Mouse (Mus musculus) MEL (cell line): ENCODE results near the gene Trap1. TPM values are rescaled to one million over a fixed set of nuclear protein-coding genes. Genes with fewer than 3 reads are reported as not detected.

Experiments
- DNase-seq: peaks from one replicate; pipeline ENCODE4 v3.0.0; 2011; ENCODE audit warnings: low read depth, low spot score
- H3K27ac ChIP-seq: 2 replicates; pipeline ENCODE4 v1.5.1; 2012; ENCODE audit warnings: low read depth, mild to moderate bottlenecking, control low read depth, low read length, moderate library complexity; ENCODE audit not compliant: control insufficient read depth
- H3K27me3 ChIP-seq, 2 experiments: fragments of 150-350 bp in 1 of 2; sonication (generic) in 1 of 2; 2 replicates each; pipeline ENCODE4 v1.6.1; 2012; ENCODE audit warnings: low read length in 2 of 2, mild to moderate bottlenecking in 2 of 2, improper control_type of control experiment in 1 of 2, moderate library complexity in 1 of 2; ENCODE audit not compliant: insufficient read depth in 2 of 2, control insufficient read depth in 1 of 2
- H3K36me3 ChIP-seq, 2 experiments: 2 replicates each; pipeline ENCODE4 v1.6.1; 2012 to 2014; ENCODE audit warnings: low read length in 2 of 2, improper control_type of control experiment in 1 of 2, inconsistent platforms in 1 of 2, mild to moderate bottlenecking in 1 of 2; ENCODE audit not compliant: insufficient read depth in 2 of 2, control insufficient read depth in 1 of 2
- H3K4me1 ChIP-seq, 2 experiments: fragments of 150-350 bp in 1 of 2; sonication (generic) in 1 of 2; 2 replicates each; pipeline ENCODE4 v1.6.1; 2012; ENCODE audit warnings: low read length in 2 of 2, improper control_type of control experiment in 1 of 2, mild to moderate bottlenecking in 1 of 2; ENCODE audit not compliant: insufficient read depth in 2 of 2, control insufficient read depth in 1 of 2
- H3K4me3 ChIP-seq, 2 experiments: fragments of 150-350 bp in 1 of 2; sonication (generic) in 1 of 2; 2 replicates each; pipeline ENCODE4 v1.5.1; 2012; ENCODE audit warnings: low read depth in 2 of 2, low read length in 2 of 2, mild to moderate bottlenecking in 2 of 2, moderate library complexity in 2 of 2, control low read depth in 1 of 2, improper control_type of control experiment in 1 of 2; ENCODE audit not compliant: control insufficient read depth in 1 of 2, insufficient read depth in 1 of 2
- H3K79me2 ChIP-seq: 2 replicates; pipeline ENCODE4 v1.6.1; 2012; ENCODE audit warnings: mild to moderate bottlenecking, low read length, moderate library complexity; ENCODE audit not compliant: control insufficient read depth, poor library complexity, insufficient read depth
- H3K9ac ChIP-seq: 2 replicates; pipeline ENCODE4 v1.6.1; 2012; ENCODE audit warnings: low read depth, mild to moderate bottlenecking, control low read depth, low read length, moderate library complexity; ENCODE audit not compliant: control insufficient read depth, poor library complexity, severe bottlenecking
- H3K9me3 ChIP-seq: fragments of 150-350 bp; sonication (generic); replicated peaks from 2 replicates; pipeline ENCODE4 v1.6.1; 2012; ENCODE audit warnings: mild to moderate bottlenecking, low read length, improper control_type of control experiment, moderate library complexity; ENCODE audit not compliant: insufficient read depth
- CHD1 ChIP-seq: IDR thresholded peaks from 2 replicates; pipeline ENCODE4 v1.6.1; 2012; ENCODE audit warnings: low read depth, mild to moderate bottlenecking, inconsistent platforms, low read length, improper control_type of control experiment
- EP300 ChIP-seq, 2 experiments: IDR thresholded peaks; 2 replicates each; pipeline ENCODE4 v1.6.1; 2011; ENCODE audit warnings: improper control_type of control experiment in 2 of 2, low read length in 2 of 2, low read depth in 1 of 2, mild to moderate bottlenecking in 1 of 2
- ETS1 ChIP-seq: IDR thresholded peaks from 2 replicates; pipeline ENCODE4 v1.6.1; 2012; ENCODE audit warnings: low read depth, mild to moderate bottlenecking, inconsistent platforms, low read length, improper control_type of control experiment, moderate library complexity
- GATA1 ChIP-seq: IDR thresholded peaks from 2 replicates; pipeline ENCODE4 v1.6.1; 2011; ENCODE audit warnings: low read depth, low read length, improper control_type of control experiment
- JUND ChIP-seq: IDR thresholded peaks from 2 replicates; pipeline ENCODE4 v1.6.1; 2011; ENCODE audit warnings: low read depth, mild to moderate bottlenecking, improper control_type of control experiment, low read length
- KAT2A ChIP-seq: conservative IDR thresholded peaks from 2 replicates; pipeline ENCODE4 v1.6.1; 2012; ENCODE audit warnings: low read depth, low read length, improper control_type of control experiment, inconsistent platforms
- MAFK ChIP-seq: IDR thresholded peaks from 2 replicates; pipeline ENCODE4 v1.6.1; 2011; ENCODE audit warnings: low read depth, mild to moderate bottlenecking, low read length, improper control_type of control experiment, borderline replicate concordance
- MAX ChIP-seq: IDR thresholded peaks from 2 replicates; pipeline ENCODE4 v1.6.1; 2011; ENCODE audit warnings: low read length, improper control_type of control experiment
- MEF2A ChIP-seq: IDR thresholded peaks from 2 replicates; pipeline ENCODE4 v1.6.1; 2014; ENCODE audit warnings: low read depth, mild to moderate bottlenecking, inconsistent platforms, low read length, improper control_type of control experiment; ENCODE audit not compliant: poor library complexity, insufficient replicate concordance, severe bottlenecking; ENCODE audit errors: extremely low read depth
- MXI1 ChIP-seq: IDR thresholded peaks from 2 replicates; pipeline ENCODE4 v1.6.1; 2011; ENCODE audit warnings: mild to moderate bottlenecking, low read depth, low read length, improper control_type of control experiment
- NELFE ChIP-seq: IDR thresholded peaks from 2 replicates; pipeline ENCODE4 v1.6.1; 2011; ENCODE audit warnings: low read depth, low read length, improper control_type of control experiment
- NRF1 ChIP-seq: IDR thresholded peaks from 2 replicates; pipeline ENCODE4 v1.6.1; 2014; ENCODE audit warnings: low read depth, mild to moderate bottlenecking, inconsistent platforms, low read length, improper control_type of control experiment, moderate library complexity; ENCODE audit not compliant: poor library complexity, insufficient read depth, severe bottlenecking
- RCOR1 ChIP-seq: IDR thresholded peaks from 2 replicates; pipeline ENCODE4 v1.6.1; 2012; ENCODE audit warnings: low read depth, mild to moderate bottlenecking, inconsistent platforms, low read length, improper control_type of control experiment
- SIN3A ChIP-seq: IDR thresholded peaks from 2 replicates; pipeline ENCODE4 v1.6.1; 2012; ENCODE audit warnings: low read length, improper control_type of control experiment, inconsistent platforms
- SMC3 ChIP-seq: IDR thresholded peaks from 2 replicates; pipeline ENCODE4 v1.6.1; 2011; ENCODE audit warnings: low read depth, low read length, improper control_type of control experiment
- TAL1 ChIP-seq: IDR thresholded peaks from 2 replicates; pipeline ENCODE4 v1.6.1; 2012; ENCODE audit warnings: mild to moderate bottlenecking, inconsistent platforms, low read length, moderate library complexity, mixed read lengths
- TCF12 ChIP-seq: IDR thresholded peaks from 2 replicates; pipeline ENCODE4 v1.6.1; 2014; ENCODE audit warnings: low read depth, mild to moderate bottlenecking, inconsistent platforms, low read length, improper control_type of control experiment, moderate library complexity
- UBTF ChIP-seq: IDR thresholded peaks from 2 replicates; pipeline ENCODE4 v1.6.1; 2012; ENCODE audit warnings: low read depth, mild to moderate bottlenecking, inconsistent platforms, low read length, improper control_type of control experiment, moderate library complexity, borderline replicate concordance; ENCODE audit not compliant: insufficient read depth
- ZMIZ1 ChIP-seq: IDR thresholded peaks from 2 replicates; pipeline ENCODE4 v1.6.1; 2012; ENCODE audit warnings: low read depth, mild to moderate bottlenecking, inconsistent platforms, low read length, improper control_type of control experiment, moderate library complexity
- ZNF384 ChIP-seq: IDR thresholded peaks from 2 replicates; pipeline ENCODE4 v1.6.1; 2012; ENCODE audit warnings: low read depth, mild to moderate bottlenecking, inconsistent platforms, low read length, improper control_type of control experiment
- polyA plus RNA-seq, 2 experiments: library from polyadenylated mRNA; stranded (reverse) in 1 of 2; unstranded in 1 of 2; fragments of >175 nt in 1 of 2; fragments of >200 nt in 1 of 2; gene quantifications; 2 replicates each; pipeline versions ENCODE4 v1.2.1 to v1.2.4; 2012; ENCODE audit warnings: low replicate concordance in 2 of 2, low read depth in 1 of 2; ENCODE audit not compliant: insufficient read length in 2 of 2, insufficient read depth in 1 of 2, missing spikeins in 1 of 2
- total RNA-seq: library from RNA; depleted of rRNA; stranded (reverse); fragments of 300-350 nt; gene quantifications from 2 replicates; pipeline ENCODE4 v1.2.3, GENCODE M21; 2012

Gene Trap1
- total and polyA plus RNA-seq, 3 experiments = 120 to 299 (median 214) TPM

DNA sequence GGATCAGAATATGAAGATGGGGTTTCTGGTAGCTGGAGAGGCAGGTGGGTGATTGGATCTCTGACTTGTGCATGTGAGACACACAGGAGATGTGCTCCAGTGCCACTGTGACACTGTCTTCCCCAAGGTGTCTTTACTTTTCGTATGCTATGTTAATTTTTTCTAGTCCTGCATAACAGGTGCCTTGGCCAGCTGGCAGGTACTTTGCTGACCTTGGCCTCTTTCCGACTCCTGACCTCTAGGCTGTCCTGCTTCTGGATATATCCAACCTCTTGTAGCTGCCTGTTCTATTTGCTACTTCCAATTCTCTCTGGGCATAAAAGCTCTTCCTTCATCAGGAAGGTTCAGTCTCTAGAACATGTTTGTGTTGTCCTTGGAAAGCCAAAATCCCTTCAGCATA, 42.1 kb downstream of the Trap1 start:
- H3K27me3 ChIP-seq = no peaks in the 10 kb centered on the region
- H3K4me3 ChIP-seq = no peak overlapping the region
- H3K27ac ChIP-seq = no peak overlapping the region
- no peak overlapping the region for H3K9ac ChIP-seq
- H3K79me2 ChIP-seq = no peaks in the 10 kb centered on the region
- peaks cover 12 to 32% of the 10 kb centered on the region in 2 experiments for H3K4me1 ChIP-seq
- no peak for TF ChIP-seq KAT2A
- no peak for TF ChIP-seq SIN3A
- no peak for TF ChIP-seq ETS1
- TF ChIP-seq ZNF384 = no peak
- TF ChIP-seq, all 39 proteins: peak for 0
- peaks cover 0 to 24% of the 10 kb centered on the region in 2 experiments; a peak in 2 of 4 replicates for H3K36me3 ChIP-seq
- H3K9me3 ChIP-seq = no peaks in the 10 kb centered on the region
- DNase-seq = no peak

DNA sequence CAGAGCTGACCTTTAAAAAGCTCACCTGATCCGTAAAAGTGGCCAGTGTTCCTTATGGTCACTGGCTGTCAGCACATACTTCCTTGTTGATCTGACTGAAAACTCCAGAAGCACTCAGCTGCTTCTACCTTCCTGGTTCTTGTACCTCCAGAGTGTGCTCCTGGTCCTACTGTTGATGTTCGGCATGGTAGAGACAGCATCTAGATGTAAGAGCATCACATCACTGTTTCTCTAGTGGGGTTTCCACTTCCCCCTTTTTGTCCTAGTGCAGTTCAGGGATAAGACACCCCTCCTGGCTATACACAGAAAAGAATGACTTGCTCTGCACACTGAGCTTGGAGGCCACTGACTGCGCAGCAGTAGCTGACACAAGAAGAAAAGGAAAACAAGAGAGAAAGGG, 43.2 kb downstream of the Trap1 start:
- Histone ChIP-seq H3K4me1 (peaks cover 12 to 32% of the 10 kb centered on the region in 2 experiments), H3K27me3 (no peaks in the 10 kb centered on the region), H3K79me2 (no peaks in the 10 kb centered on the region), H3K36me3 (peaks cover 0 to 24% of the 10 kb centered on the region in 2 experiments; a peak in 2 of 4 replicates), H3K4me3 (no peak overlapping the region), H3K9me3 (no peaks in the 10 kb centered on the region), H3K27ac (peak overlapping the region; percentile 21; the same call in 1 of the 2 replicates), H3K9ac (no peak overlapping the region)
- no peak for TF ChIP-seq UBTF
- no peak for TF ChIP-seq ETS1
- TF ChIP-seq NELFE = no peak
- TF ChIP-seq MAFK = no peak
- TF ChIP-seq CHD1 = no peak
- TF ChIP-seq NRF1 = no peak
- DNase-seq = peak; percentile 66

DNA sequence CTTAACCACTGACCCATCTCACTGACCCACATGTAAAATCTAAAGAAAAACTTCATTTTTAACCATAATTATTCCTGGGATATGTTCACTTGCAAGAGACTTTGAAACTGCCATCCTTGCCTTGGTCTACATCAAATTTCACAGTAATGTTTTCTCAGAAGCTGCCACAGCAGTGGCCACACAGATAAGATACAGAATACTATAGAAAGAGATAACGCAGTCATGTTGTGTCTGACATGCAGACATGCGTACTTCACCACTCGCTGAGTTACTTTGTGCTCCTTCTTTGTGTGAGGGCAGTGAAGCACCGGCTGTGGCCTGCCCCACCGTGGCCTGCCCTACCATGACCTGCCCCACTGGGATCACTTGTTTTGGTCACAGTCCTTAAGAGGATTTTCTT, 43.7 kb downstream of the Trap1 start:
- TF ChIP-seq MXI1 = peak; percentile 71; the same call in 1 of the 2 replicates
- TF ChIP-seq MEF2A = no peak
- no peak for TF ChIP-seq NELFE
- no peak for TF ChIP-seq ZMIZ1
- TF ChIP-seq JUND = 0 out of 2 replicates have a peak, but pooled peaks have one; percentile 27
- TF ChIP-seq GATA1 = peak; percentile 94
- peak; percentile 77 for TF ChIP-seq TCF12
- peak; percentile 67 to 78 for TF ChIP-seq EP300 (IDR thresholded peaks at IDR 0.05; ENCODE audit: low read depth in 1 of 2, low read length in 2 of 2)
- TF ChIP-seq NRF1 = peak; percentile 50; the same call in 1 of the 2 replicates
- TF ChIP-seq MAX = no peak
- TF ChIP-seq ETS1 = peak; percentile 77
- TF ChIP-seq SIN3A = peak; percentile 69
- peak; percentile 67 for TF ChIP-seq RCOR1
- TF ChIP-seq TAL1 = 0 out of 2 replicates have a peak, but pooled peaks have one; percentile 29
- 0 out of 2 replicates have a peak, but pooled peaks have one; percentile 6 for TF ChIP-seq SMC3
- peak; percentile 63 for DNase-seq
- H3K36me3 ChIP-seq = peaks cover 0 to 24% of the 10 kb centered on the region in 2 experiments; a peak in 2 of 4 replicates
- no peak overlapping the region for H3K9ac ChIP-seq
- H3K27ac ChIP-seq = peak overlapping the region; percentile 60
- H3K4me1 ChIP-seq = peaks cover 12 to 32% of the 10 kb centered on the region in 2 experiments
- H3K79me2 ChIP-seq = no peaks in the 10 kb centered on the region
- no peaks in the 10 kb centered on the region for H3K27me3 ChIP-seq
- H3K9me3 ChIP-seq = no peaks in the 10 kb centered on the region
- H3K4me3 ChIP-seq = no peak overlapping the region
